Mouse (Mus musculus) MEL (cell line): ENCODE data around the gene Ccz1. TPM values are rescaled to one million over a fixed set of nuclear protein-coding genes. Genes with fewer than 3 reads are reported as not detected.

ENCODE experiments used
- DNase-seq: peaks from one replicate; pipeline ENCODE4 v3.0.0; 2011; ENCODE audit warnings: low read depth, low spot score
- H3K27ac ChIP-seq: 2 replicates; pipeline ENCODE4 v1.5.1; 2012; ENCODE audit warnings: low read depth, mild to moderate bottlenecking, control low read depth, low read length, moderate library complexity; ENCODE audit not compliant: control insufficient read depth
- H3K27me3 ChIP-seq, 2 experiments: fragments of 150-350 bp in 1 of 2; sonication (generic) in 1 of 2; 2 replicates each; pipeline ENCODE4 v1.6.1; 2012; ENCODE audit warnings: low read length in 2 of 2, mild to moderate bottlenecking in 2 of 2, improper control_type of control experiment in 1 of 2, moderate library complexity in 1 of 2; ENCODE audit not compliant: insufficient read depth in 2 of 2, control insufficient read depth in 1 of 2
- H3K36me3 ChIP-seq, 2 experiments: 2 replicates each; pipeline ENCODE4 v1.6.1; 2012 to 2014; ENCODE audit warnings: low read length in 2 of 2, improper control_type of control experiment in 1 of 2, inconsistent platforms in 1 of 2, mild to moderate bottlenecking in 1 of 2; ENCODE audit not compliant: insufficient read depth in 2 of 2, control insufficient read depth in 1 of 2
- H3K4me1 ChIP-seq, 2 experiments: fragments of 150-350 bp in 1 of 2; sonication (generic) in 1 of 2; 2 replicates each; pipeline ENCODE4 v1.6.1; 2012; ENCODE audit warnings: low read length in 2 of 2, improper control_type of control experiment in 1 of 2, mild to moderate bottlenecking in 1 of 2; ENCODE audit not compliant: insufficient read depth in 2 of 2, control insufficient read depth in 1 of 2
- H3K4me3 ChIP-seq, 2 experiments: fragments of 150-350 bp in 1 of 2; sonication (generic) in 1 of 2; 2 replicates each; pipeline ENCODE4 v1.5.1; 2012; ENCODE audit warnings: low read depth in 2 of 2, low read length in 2 of 2, mild to moderate bottlenecking in 2 of 2, moderate library complexity in 2 of 2, control low read depth in 1 of 2, improper control_type of control experiment in 1 of 2; ENCODE audit not compliant: control insufficient read depth in 1 of 2, insufficient read depth in 1 of 2
- H3K79me2 ChIP-seq: 2 replicates; pipeline ENCODE4 v1.6.1; 2012; ENCODE audit warnings: mild to moderate bottlenecking, low read length, moderate library complexity; ENCODE audit not compliant: control insufficient read depth, poor library complexity, insufficient read depth
- H3K9ac ChIP-seq: 2 replicates; pipeline ENCODE4 v1.6.1; 2012; ENCODE audit warnings: low read depth, mild to moderate bottlenecking, control low read depth, low read length, moderate library complexity; ENCODE audit not compliant: control insufficient read depth, poor library complexity, severe bottlenecking
- H3K9me3 ChIP-seq: fragments of 150-350 bp; sonication (generic); replicated peaks from 2 replicates; pipeline ENCODE4 v1.6.1; 2012; ENCODE audit warnings: mild to moderate bottlenecking, low read length, improper control_type of control experiment, moderate library complexity; ENCODE audit not compliant: insufficient read depth
- ELF1 ChIP-seq: IDR thresholded peaks from 2 replicates; pipeline ENCODE4 v1.6.1; 2014; ENCODE audit warnings: low read depth, mild to moderate bottlenecking, inconsistent platforms, low read length, improper control_type of control experiment, moderate library complexity
- EP300 ChIP-seq, 2 experiments: IDR thresholded peaks; 2 replicates each; pipeline ENCODE4 v1.6.1; 2011; ENCODE audit warnings: improper control_type of control experiment in 2 of 2, low read length in 2 of 2, low read depth in 1 of 2, mild to moderate bottlenecking in 1 of 2
- ETS1 ChIP-seq: IDR thresholded peaks from 2 replicates; pipeline ENCODE4 v1.6.1; 2012; ENCODE audit warnings: low read depth, mild to moderate bottlenecking, inconsistent platforms, low read length, improper control_type of control experiment, moderate library complexity
- GABPA ChIP-seq: IDR thresholded peaks from 2 replicates; pipeline ENCODE4 v1.6.1; 2012; ENCODE audit warnings: low read depth, mild to moderate bottlenecking, inconsistent platforms, low read length, improper control_type of control experiment, moderate library complexity
- GATA1 ChIP-seq: IDR thresholded peaks from 2 replicates; pipeline ENCODE4 v1.6.1; 2011; ENCODE audit warnings: low read depth, low read length, improper control_type of control experiment
- HCFC1 ChIP-seq: IDR thresholded peaks from 2 replicates; pipeline ENCODE4 v1.6.1; 2012; ENCODE audit warnings: low read depth, mild to moderate bottlenecking, inconsistent platforms, low read length, improper control_type of control experiment, moderate library complexity
- JUND ChIP-seq: IDR thresholded peaks from 2 replicates; pipeline ENCODE4 v1.6.1; 2011; ENCODE audit warnings: low read depth, mild to moderate bottlenecking, improper control_type of control experiment, low read length
- KAT2A ChIP-seq: conservative IDR thresholded peaks from 2 replicates; pipeline ENCODE4 v1.6.1; 2012; ENCODE audit warnings: low read depth, low read length, improper control_type of control experiment, inconsistent platforms
- MAX ChIP-seq: IDR thresholded peaks from 2 replicates; pipeline ENCODE4 v1.6.1; 2011; ENCODE audit warnings: low read length, improper control_type of control experiment
- MYC ChIP-seq: IDR thresholded peaks from 2 replicates; pipeline ENCODE4 v1.6.1; 2011; ENCODE audit warnings: low read depth, mild to moderate bottlenecking, low read length, improper control_type of control experiment, moderate library complexity
- NELFE ChIP-seq: IDR thresholded peaks from 2 replicates; pipeline ENCODE4 v1.6.1; 2011; ENCODE audit warnings: low read depth, low read length, improper control_type of control experiment
- POLR2A ChIP-seq, 2 experiments: IDR thresholded peaks; 2 replicates each; pipeline ENCODE4 v1.6.1; 2011 to 2012; ENCODE audit warnings: low read length in 2 of 2, mild to moderate bottlenecking in 2 of 2, control low read depth in 1 of 2, improper control_type of control experiment in 1 of 2, low read depth in 1 of 2, moderate library complexity in 1 of 2; ENCODE audit not compliant: control insufficient read depth in 1 of 2, insufficient read depth in 1 of 2, poor library complexity in 1 of 2
- POLR2AphosphoS2 ChIP-seq: IDR thresholded peaks from 2 replicates; pipeline ENCODE4 v1.6.1; 2011; ENCODE audit warnings: low read length, improper control_type of control experiment
- POLR2AphosphoS5 ChIP-seq: IDR thresholded peaks from 2 replicates; pipeline ENCODE4 v1.6.1; 2012; ENCODE audit warnings: low read depth, borderline replicate concordance, mild to moderate bottlenecking, inconsistent platforms, low read length, moderate library complexity, mixed read lengths
- RAD21 ChIP-seq: IDR thresholded peaks from 2 replicates; pipeline ENCODE4 v1.6.1; 2011; ENCODE audit warnings: mild to moderate bottlenecking, low read depth, low read length, improper control_type of control experiment
- RCOR1 ChIP-seq: IDR thresholded peaks from 2 replicates; pipeline ENCODE4 v1.6.1; 2012; ENCODE audit warnings: low read depth, mild to moderate bottlenecking, inconsistent platforms, low read length, improper control_type of control experiment
- SMC3 ChIP-seq: IDR thresholded peaks from 2 replicates; pipeline ENCODE4 v1.6.1; 2011; ENCODE audit warnings: low read depth, low read length, improper control_type of control experiment
- TAL1 ChIP-seq: IDR thresholded peaks from 2 replicates; pipeline ENCODE4 v1.6.1; 2012; ENCODE audit warnings: mild to moderate bottlenecking, inconsistent platforms, low read length, moderate library complexity, mixed read lengths
- UBTF ChIP-seq: IDR thresholded peaks from 2 replicates; pipeline ENCODE4 v1.6.1; 2012; ENCODE audit warnings: low read depth, mild to moderate bottlenecking, inconsistent platforms, low read length, improper control_type of control experiment, moderate library complexity, borderline replicate concordance; ENCODE audit not compliant: insufficient read depth
- USF1 ChIP-seq: IDR thresholded peaks from 2 replicates; pipeline ENCODE4 v1.6.1; 2014; ENCODE audit warnings: low read depth, mild to moderate bottlenecking, inconsistent platforms, low read length, improper control_type of control experiment, moderate library complexity
- ZMIZ1 ChIP-seq: IDR thresholded peaks from 2 replicates; pipeline ENCODE4 v1.6.1; 2012; ENCODE audit warnings: low read depth, mild to moderate bottlenecking, inconsistent platforms, low read length, improper control_type of control experiment, moderate library complexity
- ZNF384 ChIP-seq: IDR thresholded peaks from 2 replicates; pipeline ENCODE4 v1.6.1; 2012; ENCODE audit warnings: low read depth, mild to moderate bottlenecking, inconsistent platforms, low read length, improper control_type of control experiment
- polyA plus RNA-seq, 2 experiments: library from polyadenylated mRNA; stranded (reverse) in 1 of 2; unstranded in 1 of 2; fragments of >175 nt in 1 of 2; fragments of >200 nt in 1 of 2; gene quantifications; 2 replicates each; pipeline versions ENCODE4 v1.2.1 to v1.2.4; 2012; ENCODE audit warnings: low replicate concordance in 2 of 2, low read depth in 1 of 2; ENCODE audit not compliant: insufficient read length in 2 of 2, insufficient read depth in 1 of 2, missing spikeins in 1 of 2
- total RNA-seq: library from RNA; depleted of rRNA; stranded (reverse); fragments of 300-350 nt; gene quantifications from 2 replicates; pipeline ENCODE4 v1.2.3, GENCODE M21; 2012

Ccz1 gene
- total and polyA plus RNA-seq, 3 experiments = 56.0 to 166 (median 58.0) TPM

DNA sequence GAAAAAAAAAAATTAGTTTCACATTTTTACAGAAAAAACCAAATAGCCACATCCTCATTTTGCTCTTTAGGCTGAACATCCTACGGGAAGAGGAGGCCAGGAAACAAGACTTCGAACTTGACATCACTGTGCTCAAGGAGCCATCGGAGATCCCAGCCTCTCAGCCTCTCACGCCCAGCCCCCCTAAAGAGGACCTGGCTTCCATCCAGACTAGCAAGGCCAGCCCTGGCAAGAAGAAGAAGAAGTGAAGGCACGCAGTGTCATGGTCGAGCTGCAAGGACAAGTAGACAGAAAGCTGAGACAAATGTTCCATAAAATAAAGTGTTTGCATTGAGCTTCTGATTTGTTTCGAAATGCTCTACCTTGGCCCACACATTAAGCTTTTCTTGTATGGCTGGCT is 29.3 kb downstream of the Ccz1 start:
- H3K36me3 ChIP-seq = peaks cover 4 to 8% of the 10 kb centered on the region in 2 experiments; a peak in 3 of 4 replicates

DNA sequence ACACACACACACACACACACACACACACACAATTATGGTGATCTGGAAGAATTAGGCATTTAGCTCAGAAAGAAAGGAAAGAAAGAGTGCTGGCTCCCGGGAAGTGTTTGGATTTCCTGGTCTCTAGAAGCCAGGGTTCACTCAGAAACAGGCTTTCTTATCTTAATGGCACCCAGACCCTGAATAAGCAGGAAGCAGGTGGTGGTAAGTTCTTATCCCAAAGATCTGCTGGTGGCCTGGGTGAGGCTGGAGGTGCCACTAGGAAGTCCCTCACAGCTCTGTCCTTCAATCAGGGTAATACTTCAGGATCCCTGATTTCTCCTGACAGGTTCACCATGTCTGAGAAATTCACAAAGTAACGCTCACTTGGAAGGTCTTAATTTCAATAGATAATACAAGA is 32.3 kb downstream of the Ccz1 start:
- TF ChIP-seq TAL1 (0 out of 2 replicates have a peak, but pooled peaks have one; percentile 17), ZMIZ1 (no peak), GATA1 (0 out of 2 replicates have a peak, but pooled peaks have one; percentile 4), EP300 (IDR thresholded peaks at IDR 0.05; ENCODE audit: low read depth in 1 of 2, low read length in 2 of 2) (peak in 1 of 2 experiments; percentile 13; a peak in 1 of 4 replicates)
- Histone ChIP-seq H3K4me1 (0 out of 4 replicates have a peak, but pooled peaks cover 0 to 2% of the 10 kb centered on the region in 2 experiments), H3K27me3 (no peaks in the 10 kb centered on the region), H3K4me3 (no peak overlapping the region), H3K27ac (no peak overlapping the region), H3K9me3 (no peaks in the 10 kb centered on the region), H3K79me2 (no peaks in the 10 kb centered on the region), H3K36me3 (peaks cover 0 to 2% of the 10 kb centered on the region in 2 experiments; a peak in 1 of 4 replicates), H3K9ac (no peak overlapping the region)
- DNase-seq = no peak

More for the DNA sequence above, 29.3 kb downstream of the Ccz1 start:
- H3K27me3 ChIP-seq = no peaks in the 10 kb centered on the region
- H3K27ac ChIP-seq = no peak overlapping the region
- H3K4me1 ChIP-seq = peaks cover 3 to 7% of the 10 kb centered on the region in 2 experiments; a peak in 3 of 4 replicates
- H3K79me2 ChIP-seq = no peaks in the 10 kb centered on the region
- DNase-seq = no peak
- no peak overlapping the region for H3K4me3 ChIP-seq
- H3K9me3 ChIP-seq = no peaks in the 10 kb centered on the region
- TF ChIP-seq GATA1 (no peak), GABPA (no peak), ETS1 (no peak), UBTF (no peak), ZNF384 (no peak), NELFE (no peak), MAX (no peak), SMC3 (no peak), RCOR1 (no peak), ELF1 (no peak)
- TF ChIP-seq, all 39 proteins: peak for 0
- H3K9ac ChIP-seq = no peak overlapping the region

DNA sequence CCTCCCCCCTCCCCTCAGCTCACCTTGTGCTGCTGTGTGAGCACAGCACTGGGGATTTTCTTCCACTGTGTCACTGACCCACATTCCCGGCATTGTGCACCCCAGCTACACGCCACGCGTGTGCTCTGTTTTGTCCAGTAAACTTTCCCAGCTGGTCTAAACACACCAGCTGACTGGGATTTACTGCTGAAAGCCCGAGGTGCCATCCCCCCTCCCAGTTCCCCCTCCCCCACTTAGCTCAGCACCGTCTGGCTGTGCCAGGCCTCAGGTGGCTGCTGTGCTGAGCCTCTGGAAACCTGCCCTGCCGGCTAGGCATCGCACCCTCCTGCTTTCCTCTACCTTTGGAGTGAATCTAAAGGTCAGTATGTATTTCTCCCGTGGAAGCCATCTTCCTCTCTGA is 33.8 kb downstream of the Ccz1 start:
- no peak for TF ChIP-seq GATA1
- TF ChIP-seq RAD21 = no peak
- TF ChIP-seq RCOR1 = no peak
- no peak for TF ChIP-seq EP300 (IDR thresholded peaks at IDR 0.05; ENCODE audit: low read depth in 1 of 2, low read length in 2 of 2)
- no peak for TF ChIP-seq KAT2A
- TF ChIP-seq MYC = no peak
- TF ChIP-seq GABPA = no peak
- no peak for TF ChIP-seq JUND
- no peak for TF ChIP-seq USF1
- no peak for TF ChIP-seq HCFC1
- no peak for TF ChIP-seq POLR2A (IDR thresholded peaks at IDR 0.05; ENCODE audit: control insufficient read depth in 1 of 2, insufficient read depth in 1 of 2, low read depth in 1 of 2, low read length in 2 of 2, poor library complexity in 1 of 2)
- TF ChIP-seq POLR2AphosphoS2 = no peak
- TF ChIP-seq POLR2AphosphoS5 = no peak
- no peak for TF ChIP-seq ZNF384
- no peak overlapping the region for H3K4me3 ChIP-seq
- peaks cover 0 to 4% of the 10 kb centered on the region in 2 experiments; a peak in 2 of 4 replicates for H3K36me3 ChIP-seq
- no peaks in the 10 kb centered on the region for H3K79me2 ChIP-seq
- H3K4me1 ChIP-seq = peaks cover 2 to 13% of the 10 kb centered on the region in 2 experiments; a peak in 2 of 4 replicates
- no peak overlapping the region for H3K27ac ChIP-seq
- H3K9me3 ChIP-seq = no peaks in the 10 kb centered on the region
- no peak overlapping the region for H3K9ac ChIP-seq
- DNase-seq = no peak
- H3K27me3 ChIP-seq = no peaks in the 10 kb centered on the region
